Mouse (Mus musculus): Measurements from ENCODE around the gene Rgp1.
"Not testable (repeated sequence)": the region's sequence is repeated elsewhere in the genome, so short reads cannot be mapped to it uniquely, and the experiment has no call there.

The Rgp1 gene

DNA sequence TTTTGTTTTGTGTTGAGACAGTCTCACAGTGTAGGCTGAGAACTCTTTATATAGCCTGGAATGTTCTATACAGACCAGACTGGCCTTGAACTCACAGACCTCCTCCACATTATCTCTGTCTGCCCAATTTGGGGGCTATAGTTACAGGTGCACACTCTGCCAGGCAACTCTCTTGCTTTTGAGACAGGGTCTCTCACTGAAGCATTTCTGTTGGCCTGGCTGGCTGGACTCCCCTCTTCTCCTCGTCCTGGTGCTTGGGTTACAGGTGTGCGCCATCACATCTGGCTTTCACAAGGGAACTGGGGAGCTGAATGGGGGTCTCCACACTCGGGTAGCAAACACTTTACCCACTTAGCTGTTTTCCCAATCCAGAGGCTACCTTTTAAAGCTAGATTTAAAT is 13.4 kb downstream of the Rgp1 start:
- no peak for DNase-seq (ENCODE audit: extremely low read depth, low read depth, low spot score)

DNA sequence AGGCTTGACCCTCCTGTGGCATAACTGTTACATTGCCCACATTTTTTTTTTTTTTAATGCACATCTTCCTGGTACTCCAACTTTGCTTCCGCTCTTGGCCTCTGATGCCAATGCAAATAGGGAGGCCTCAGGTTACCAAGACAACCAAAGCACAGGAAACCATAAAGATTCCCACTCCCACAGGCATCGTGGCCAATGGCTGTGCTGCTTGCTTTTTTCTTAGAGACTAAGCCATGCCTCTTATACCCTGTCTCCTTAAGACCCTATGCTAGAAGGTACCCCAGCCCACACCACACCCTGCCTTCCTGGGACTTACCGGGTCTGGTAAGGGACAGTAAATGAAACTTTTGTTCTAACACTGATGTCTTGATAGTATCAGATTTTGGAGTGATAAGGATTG is 14.9 kb downstream of the Rgp1 start:
- DNase-seq (ENCODE audit: extremely low read depth, low read depth, low spot score) = no peak

DNA sequence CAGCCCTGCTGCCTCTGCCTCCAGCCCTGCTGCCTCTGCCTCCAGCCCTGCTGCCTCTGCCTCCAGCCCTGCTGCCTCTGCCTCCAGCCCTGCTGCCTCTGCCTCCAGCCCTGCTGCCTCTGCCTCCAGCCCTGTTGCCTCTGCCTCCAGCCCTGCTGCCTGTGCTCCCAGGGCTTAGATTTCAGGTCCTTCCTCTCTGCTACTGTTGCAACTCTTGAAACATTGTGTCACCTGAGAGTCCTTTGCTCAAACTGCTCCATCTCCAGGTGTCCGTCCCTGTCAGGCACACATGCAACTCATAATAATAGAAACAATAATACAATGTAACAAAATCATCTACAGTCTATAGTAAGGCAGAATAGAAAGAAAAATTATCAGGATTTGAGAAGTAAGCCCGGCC is 18.1 kb downstream of the Rgp1 start:
- DNase-seq (ENCODE audit: extremely low read depth, low read depth, low spot score) = not testable (repeated sequence)

DNA sequence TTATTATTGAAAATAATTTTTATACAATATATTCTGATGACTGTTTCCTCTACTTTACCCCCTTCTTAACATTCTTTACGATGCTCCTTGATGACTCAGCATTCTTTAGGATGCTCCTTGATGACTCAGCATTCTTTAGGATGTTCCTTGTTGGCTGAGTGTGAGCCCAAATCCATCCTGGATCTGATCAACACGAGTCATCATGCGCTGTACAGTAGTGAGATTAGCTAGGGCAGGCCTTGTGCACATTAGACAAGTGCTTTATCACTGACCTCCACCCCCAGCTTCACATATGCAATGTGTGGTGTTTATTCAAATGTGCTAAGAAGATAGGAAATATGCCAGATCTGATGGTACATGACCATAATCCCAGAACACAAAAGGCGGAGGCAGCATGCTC is 19.7 kb downstream of the Rgp1 start:
- DNase-seq (ENCODE audit: extremely low read depth, low read depth, low spot score) = no peak

DNA sequence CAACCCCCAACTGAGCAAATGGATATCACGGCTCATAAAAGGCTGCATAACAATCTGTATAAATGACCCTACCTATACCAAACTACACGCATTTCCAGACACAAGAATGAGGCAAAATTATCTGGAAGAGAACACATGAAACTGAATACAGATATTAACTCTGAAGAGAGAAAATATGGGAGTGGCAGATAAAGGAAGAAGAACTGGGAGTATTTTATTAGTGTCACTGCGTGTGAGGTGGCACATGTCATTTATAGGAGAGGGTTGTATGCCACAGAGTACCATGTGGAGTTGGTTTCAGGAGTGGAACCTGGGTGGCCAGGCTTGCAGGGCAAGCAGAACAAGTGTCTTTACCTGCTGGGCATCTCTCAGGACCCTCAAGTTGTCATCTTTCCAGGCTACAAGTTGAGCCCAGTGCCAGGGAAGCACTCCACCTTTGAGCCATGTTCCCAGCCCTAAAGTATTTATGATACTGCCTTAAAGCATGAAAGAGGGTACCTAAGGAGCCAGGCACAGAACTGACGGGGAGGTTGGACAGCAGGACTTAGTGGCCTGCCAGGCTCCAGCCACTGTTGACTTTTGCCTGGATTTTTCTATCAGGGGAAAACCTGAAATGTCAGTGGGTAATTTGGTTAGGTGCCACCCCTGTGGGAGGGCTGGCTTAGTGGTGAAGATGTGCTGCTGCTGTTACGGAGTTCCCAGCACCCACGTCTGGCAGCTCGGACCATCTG is 20.3 kb downstream of the Rgp1 start:
- DNase-seq (ENCODE audit: extremely low read depth, low read depth, low spot score) = no peak

DNA sequence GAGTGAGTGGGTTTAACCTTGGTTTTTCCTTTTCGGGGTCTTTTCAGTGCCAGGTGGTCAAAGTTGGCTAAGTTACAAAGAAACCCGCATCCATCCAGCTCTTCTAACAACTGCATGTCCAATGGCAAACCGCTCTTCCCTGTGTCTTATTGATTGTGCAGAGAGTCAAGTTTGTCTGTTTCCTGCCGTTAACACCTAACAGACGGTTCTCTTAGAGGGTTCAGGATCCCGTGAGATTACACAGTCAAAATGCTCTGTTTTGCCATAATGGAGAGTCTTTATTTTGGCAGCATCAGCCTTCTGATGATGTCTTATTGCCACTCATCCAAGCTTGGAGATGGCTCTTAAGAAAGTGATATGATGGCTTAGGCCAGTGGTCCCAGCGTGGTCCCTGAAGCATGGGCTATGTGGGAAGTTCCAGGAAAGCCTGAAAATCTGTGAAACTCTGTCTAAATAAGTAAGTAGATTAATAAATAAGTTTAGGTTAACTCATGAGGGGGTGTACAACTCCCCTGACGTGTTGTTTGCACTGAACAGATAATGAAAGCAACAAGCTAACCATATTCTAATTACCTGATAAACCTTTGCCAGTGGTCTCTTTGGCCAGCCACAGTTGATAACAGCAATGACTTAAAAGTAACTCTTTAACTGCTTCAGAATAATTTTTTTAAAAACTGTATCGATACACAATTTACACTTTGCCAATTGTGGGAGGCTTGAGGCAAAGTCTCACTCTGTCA is 21.9 kb downstream of the Rgp1 start:
- no peak for DNase-seq (ENCODE audit: extremely low read depth, low read depth, low spot score)

DNA sequence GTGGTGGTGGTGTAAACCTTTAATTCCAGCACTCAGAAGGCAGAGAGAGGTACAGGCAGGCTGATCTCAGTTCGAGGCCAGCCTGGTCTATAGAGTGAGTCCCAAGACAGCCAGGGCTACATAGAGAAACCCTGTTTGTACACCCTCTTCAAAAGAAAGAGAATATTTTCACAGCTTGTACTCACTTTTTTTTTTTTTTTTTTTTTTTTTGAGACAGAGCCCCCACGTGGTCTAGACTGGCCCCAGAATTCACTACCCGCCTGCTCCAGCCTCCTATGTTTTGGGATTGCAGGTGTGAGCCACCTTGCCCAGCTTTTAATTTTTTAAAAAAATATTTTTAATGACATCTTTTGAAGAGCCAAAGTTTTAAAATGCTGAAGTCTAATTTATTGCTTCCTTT is 25.6 kb downstream of the Rgp1 start:
- no peak for DNase-seq (ENCODE audit: extremely low read depth, low read depth, low spot score)

- DNase-seq (ENCODE audit: extremely low read depth, low read depth, low spot score) = no peak
Observed at GRCm38 (mm10) chr4:43604751-43605685, 26.5 kb downstream of the Rgp1 start.

DNA sequence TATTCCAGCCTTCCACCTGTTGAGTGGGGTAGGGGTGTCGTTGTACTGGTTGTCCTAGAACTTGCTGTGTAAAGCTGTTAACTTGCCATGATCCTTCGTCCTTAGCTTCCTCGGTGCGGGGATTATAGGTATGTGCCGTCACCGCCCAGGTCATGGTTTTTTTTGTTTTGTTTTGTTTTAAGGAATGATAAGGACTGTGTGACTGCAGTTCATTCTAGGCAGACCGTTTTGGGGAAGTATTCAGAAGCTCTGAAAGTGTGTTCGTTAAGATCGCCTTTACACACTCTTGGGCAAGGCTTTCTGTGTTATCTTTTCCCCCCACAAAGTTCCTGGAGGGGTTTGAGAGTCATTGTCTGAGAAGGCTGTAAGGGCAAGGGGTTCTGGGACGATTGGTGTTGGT is 34.0 kb downstream of the Rgp1 start:
- DNase-seq (ENCODE audit: extremely low read depth, low read depth, low spot score) = no peak

- DNase-seq (ENCODE audit: extremely low read depth, low read depth, low spot score) = no peak
Observed at GRCm38 (mm10) chr4:43613060-43613730, 34.7 kb downstream of the Rgp1 start.

GRCm38 (mm10) chr4:43620146-43620778 is 41.7 kb downstream of the Rgp1 start:
- no peak for DNase-seq (ENCODE audit: extremely low read depth, low read depth, low spot score)

- DNase-seq (ENCODE audit: extremely low read depth, low read depth, low spot score) = no peak
Observed at GRCm38 (mm10) chr4:43629106-43629817, 50.7 kb downstream of the Rgp1 start.

DNA sequence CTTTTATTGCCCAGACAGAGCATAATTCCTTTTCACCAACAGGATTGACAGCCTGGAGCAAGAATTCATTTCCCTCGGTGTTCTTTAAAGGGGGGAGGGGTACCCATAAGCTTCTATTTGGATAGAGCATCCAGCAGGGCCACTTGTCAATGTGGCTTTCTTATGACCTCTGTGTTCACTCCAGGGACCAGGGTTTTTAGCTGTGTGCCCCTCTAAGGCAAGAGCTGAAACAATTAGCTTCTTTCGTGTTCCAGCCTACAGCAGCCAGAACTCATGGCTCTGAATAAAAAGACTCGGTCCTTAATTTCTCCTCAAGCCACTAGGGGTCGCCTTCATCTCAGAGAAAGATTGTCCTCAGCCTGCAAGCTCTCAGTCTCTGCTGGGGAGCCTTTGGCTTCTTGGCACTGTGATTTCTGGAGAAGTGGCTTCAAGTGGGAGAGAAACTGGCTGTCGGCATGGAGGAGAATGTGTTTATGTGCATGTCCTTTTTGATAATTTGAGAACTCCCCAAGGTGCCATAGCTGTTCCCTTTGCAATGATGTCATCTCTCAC is 51.6 kb downstream of the Rgp1 start:
- DNase-seq (ENCODE audit: extremely low read depth, low read depth, low spot score) = no peak

DNA sequence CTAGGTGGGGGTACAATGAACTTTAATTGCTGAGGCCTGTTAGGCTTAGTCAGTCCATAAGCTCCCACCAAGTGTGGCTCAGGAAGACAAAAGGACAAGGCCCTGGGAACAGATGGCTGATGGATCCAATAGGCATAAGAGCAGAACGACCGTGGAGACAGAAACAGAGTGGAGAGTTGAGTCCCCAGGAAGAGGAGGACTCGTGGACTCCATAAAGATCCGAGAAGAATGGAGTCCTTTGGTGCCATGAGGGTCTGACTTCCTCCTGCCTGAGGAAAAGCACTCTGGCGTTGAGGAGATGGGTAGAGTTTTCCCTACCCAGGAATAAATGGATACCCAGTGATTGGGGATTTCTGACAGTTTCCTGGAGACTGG is 52.1 kb downstream of the Rgp1 start:
- no peak for DNase-seq (ENCODE audit: extremely low read depth, low read depth, low spot score)

DNA sequence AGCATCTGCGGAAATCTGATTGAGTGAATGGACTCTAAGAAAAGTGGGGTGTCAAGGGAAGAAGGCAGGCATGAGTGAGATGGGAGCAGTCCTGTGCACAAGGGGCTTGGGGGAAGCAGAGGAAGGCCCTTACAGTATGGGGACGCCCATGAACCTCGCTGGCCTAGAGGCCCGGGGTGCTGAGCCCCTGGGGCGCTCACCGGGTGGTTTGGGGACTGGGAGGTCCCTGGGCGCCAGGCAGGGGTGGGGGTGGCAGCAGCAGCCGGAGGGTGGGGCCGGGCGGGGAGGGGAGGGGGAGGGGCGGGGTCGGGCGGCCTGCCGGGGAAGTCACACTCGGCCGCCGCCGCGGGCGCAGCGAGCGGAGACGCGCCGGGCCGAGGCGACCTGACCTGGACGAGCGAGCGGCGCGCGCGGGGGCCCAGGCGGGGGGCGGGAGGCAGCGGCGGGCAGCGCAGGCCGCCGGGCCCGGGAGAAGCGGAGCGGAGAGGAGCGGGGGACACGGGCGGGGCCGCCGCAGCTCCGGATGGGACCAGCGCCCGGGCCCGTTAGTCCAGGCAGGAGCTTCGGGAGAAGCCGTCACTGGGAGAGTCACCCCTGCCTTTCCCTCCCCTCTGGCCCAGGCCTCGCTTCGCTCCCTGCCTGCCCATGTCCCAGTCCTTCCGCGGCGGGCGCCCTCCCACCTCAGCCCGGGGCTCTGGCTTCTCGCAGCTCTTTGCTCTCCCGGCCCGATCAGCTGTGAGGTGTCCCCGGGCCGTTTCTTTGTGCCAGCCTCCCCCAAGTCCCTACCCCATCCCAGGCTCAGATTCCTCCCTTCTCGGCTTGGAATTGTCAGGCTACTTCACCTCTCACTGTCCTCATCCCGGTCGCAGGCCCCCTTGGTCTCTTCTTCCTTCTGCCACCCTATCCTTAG is 52.8 kb downstream of the Rgp1 start, which contains the start of gene Npr2:
TSS of gene Npr2 (plus strand) at position 890 of the 910 bp plus-strand sequence.
- no peak for DNase-seq (ENCODE audit: extremely low read depth, low read depth, low spot score)

- no peak for DNase-seq (ENCODE audit: extremely low read depth, low read depth, low spot score)
Observed at GRCm38 (mm10) chr4:43631956-43632920, 53.7 kb downstream of the Rgp1 start.

GRCm38 (mm10) chr4:43633296-43633695 is 54.8 kb downstream of the Rgp1 start:
- DNase-seq (ENCODE audit: extremely low read depth, low read depth, low spot score) = no peak

Measured in fat pad, adult 2 months (tissue).